Mouse (Mus musculus) kidney, postnatal 0 days (tissue): ENCODE data around the gene Hist2h3c2. TPM values are rescaled to one million over a fixed set of nuclear protein-coding genes. Genes with fewer than 3 reads are reported as not detected.

Experiments used
- ATAC-seq: fragments of 200-750 bp; cut with Nextera tagmentation; replicated peaks from 2 replicates; pipeline ENCODE4 v1.8.0; 2017; ENCODE audit warnings: low read depth, moderate number of reproducible peaks, moderate TSS enrichment, moderate library complexity; ENCODE audit not compliant: low FRiP score
- DNase-seq: peaks from one replicate; pipeline ENCODE4 v3.0.0-alpha.2; 2016; ENCODE audit warnings: low spot score
- H3K27ac ChIP-seq: fragments of 300-500 bp; sonication (generic); 2 replicates; pipeline ENCODE4 v1.5.1; 2014; ENCODE audit warnings: mild to moderate bottlenecking
- H3K27me3 ChIP-seq: fragments of 300-500 bp; sonication (generic); 2 replicates; pipeline ENCODE4 v1.6.1; 2014; ENCODE audit warnings: low read length, mixed read lengths; ENCODE audit not compliant: insufficient read depth
- H3K36me3 ChIP-seq: fragments of 300-500 bp; sonication (generic); 2 replicates; pipeline ENCODE4 v1.6.1; 2014; ENCODE audit warnings: low read length, mixed read lengths; ENCODE audit not compliant: insufficient read depth
- H3K4me1 ChIP-seq: fragments of 300-500 bp; sonication (generic); replicated peaks from 2 replicates; pipeline ENCODE4 v1.6.1; 2014; ENCODE audit warnings: antibody characterized with exemption, low read length, mixed read lengths; ENCODE audit not compliant: insufficient read depth
- H3K4me2 ChIP-seq: fragments of 300-500 bp; sonication (generic); 2 replicates; pipeline ENCODE4 v1.6.1; 2014; ENCODE audit warnings: mild to moderate bottlenecking, low read length, moderate library complexity, mixed read lengths
- H3K4me3 ChIP-seq: fragments of 300-500 bp; sonication (generic); replicated peaks from 2 replicates; pipeline ENCODE4 v1.5.1; 2014; ENCODE audit warnings: low read depth, low read length
- H3K9ac ChIP-seq: fragments of 300-500 bp; sonication (generic); 2 replicates; pipeline ENCODE4 v1.6.1; 2014; ENCODE audit warnings: low read depth, low read length
- H3K9me3 ChIP-seq: fragments of 300-500 bp; sonication (generic); replicated peaks from 2 replicates; pipeline ENCODE4 v1.6.1; 2016; ENCODE audit warnings: low read length, inconsistent platforms, mixed read lengths
- CTCF ChIP-seq: IDR thresholded peaks from 2 replicates; pipeline ENCODE4 v1.5.1; 2016; ENCODE audit warnings: antibody characterized with exemption, low read depth, mild to moderate bottlenecking, moderate library complexity
- WGBS: fragments of 180-500 bp; shearing (Covaris S2); extraction: QIAGEN DNeasy Blood & Tissue Kit; methylation state at CpG from one replicate; pipeline ENCODE4 v1.1.7; 2014; 5-methylcytosine and 5-hydroxymethylcytosine counted together
- polyA plus RNA-seq: library from polyadenylated mRNA; unstranded; fragments of >200 nt; fragmentation: Nextera tagmentation; extraction: Ambion mirVana; gene quantifications from 2 replicates; pipeline ENCODE4 v1.2.1, GENCODE M21; 2015

Hist2h3c2 gene
- polyA plus RNA-seq, 1 experiment from 2014 or later = 2.1 TPM

GRCm38 (mm10) chr3:96266132-96266710, 27.3 kb upstream of the Hist2h3c2 start:
- no peaks in the 10 kb centered on the region for H3K36me3 ChIP-seq
- no peak overlapping the region for H3K9ac ChIP-seq
- no peak overlapping the region for H3K4me2 ChIP-seq
- no peaks in the 10 kb centered on the region for H3K9me3 ChIP-seq
- TF ChIP-seq CTCF = no peak
- 82% methylated on average over 8 of the region's 8 CpGs for WGBS
- no peak overlapping the region for H3K27ac ChIP-seq
- no peak overlapping the region for H3K4me3 ChIP-seq
- ATAC-seq (no peak), DNase-seq (no peak)
- no peaks in the 10 kb centered on the region for H3K27me3 ChIP-seq
- H3K4me1 ChIP-seq = peaks cover 14% of the 10 kb centered on the region

- peak overlapping the region; percentile 78; the same call in 1 of the 2 replicates for H3K9ac ChIP-seq
- peak overlapping the region; percentile 96 for H3K27ac ChIP-seq
- H3K4me3 ChIP-seq = peak overlapping the region; percentile 60; the same call in 1 of the 2 replicates
- no peaks in the 10 kb centered on the region for H3K27me3 ChIP-seq
- ATAC-seq (no peak), DNase-seq (no peak)
- no peaks in the 10 kb centered on the region for H3K9me3 ChIP-seq
- 69% methylated on average over 7 of the region's 7 CpGs for WGBS
- peak overlapping the region; percentile 82 for H3K4me2 ChIP-seq
- H3K36me3 ChIP-seq = no peaks in the 10 kb centered on the region
- peaks cover 14% of the 10 kb centered on the region for H3K4me1 ChIP-seq
- TF ChIP-seq CTCF = no peak
Observed at GRCm38 (mm10) chr3:96264404-96264949, 25.6 kb upstream of the Hist2h3c2 start.

GRCm38 (mm10) chr3:96263558-96264403, 24.9 kb upstream of the Hist2h3c2 start:
- Histone ChIP-seq H3K4me2 (peak overlapping the region; percentile 82), H3K4me3 (peak overlapping the region; percentile 60), H3K27ac (peak overlapping the region; percentile 96), H3K4me1 (peaks cover 14% of the 10 kb centered on the region), H3K27me3 (no peaks in the 10 kb centered on the region), H3K9me3 (no peaks in the 10 kb centered on the region), H3K36me3 (no peaks in the 10 kb centered on the region), H3K9ac (peak overlapping the region; percentile 78)
- TF ChIP-seq CTCF = no peak
- DNase-seq = peak; percentile 83
- ATAC-seq = peak; percentile 31; the same call in 1 of the 2 replicates
- 4% methylated on average over 27 of the region's 27 CpGs for WGBS

GRCm38 (mm10) chr3:96262979-96263550, 24.1 kb upstream of the Hist2h3c2 start, which contains the start of gene Hist2h4:
Gene Hist2h4 (minus strand): TSS chr3:96263311.
- Histone ChIP-seq H3K4me1 (peaks cover 13% of the 10 kb centered on the region), H3K27ac (peak within 1 kb of the TSS; percentile 96), H3K9me3 (no peaks in the 10 kb centered on the region), H3K4me2 (peak within 1 kb of the TSS; percentile 82), H3K36me3 (no peaks in the 10 kb centered on the region), H3K9ac (peak within 1 kb of the TSS; percentile 78), H3K4me3 (peak within 1 kb of the TSS; percentile 60), H3K27me3 (no peaks in the 10 kb centered on the region)
- DNase-seq = peak; percentile 99
- under 1% methylated on average over 40 of the region's 40 CpGs for WGBS
- ATAC-seq = peak; percentile 89
- TF ChIP-seq CTCF = peak; percentile 80

- Histone ChIP-seq H3K9me3 (no peaks in the 10 kb centered on the region), H3K4me3 (peak overlapping the region; percentile 60), H3K36me3 (no peaks in the 10 kb centered on the region), H3K27me3 (no peaks in the 10 kb centered on the region), H3K9ac (peak overlapping the region; percentile 78), H3K4me2 (peak overlapping the region; percentile 82), H3K27ac (peak overlapping the region; percentile 96), H3K4me1 (peaks cover 11% of the 10 kb centered on the region; the same call in 1 of the 2 replicates)
- ATAC-seq (peak; percentile 70), DNase-seq (peak; percentile 91)
- WGBS = under 1% methylated on average over 19 of the region's 19 CpGs
- TF ChIP-seq CTCF = no peak
Observed at GRCm38 (mm10) chr3:96262216-96262875, 23.4 kb upstream of the Hist2h3c2 start.

GRCm38 (mm10) chr3:96261623-96262022, 22.7 kb upstream of the Hist2h3c2 start:
- peak; percentile 30; the same call in 1 of the 2 replicates for TF ChIP-seq CTCF
- Histone ChIP-seq H3K27me3 (no peaks in the 10 kb centered on the region), H3K27ac (peak overlapping the region; percentile 96), H3K9me3 (no peaks in the 10 kb centered on the region), H3K9ac (no peak overlapping the region), H3K4me2 (peak overlapping the region; percentile 82), H3K36me3 (no peaks in the 10 kb centered on the region), H3K4me3 (peak overlapping the region; percentile 60; the same call in 1 of the 2 replicates), H3K4me1 (peaks cover 9% of the 10 kb centered on the region; the same call in 1 of the 2 replicates)
- no peak for ATAC-seq
- DNase-seq = no peak
- WGBS = 58% methylated on average over 3 of the region's 3 CpGs
